Mouse (Mus musculus): Measurements from ENCODE around the gene Spag9. TPM values are rescaled to one million over a fixed set of nuclear protein-coding genes. Genes with fewer than 3 reads are reported as not detected.

Gene Spag9
- total RNA-seq, 2 experiments from 2014 or later = 109 to 118 TPM

Other genes with a start within 250 kb of the Spag9 start
- 10 to 100 TPM; 18.5 to 19.3 TPM for gene Utp18, start 110.3 kb upstream of the Spag9 start, total RNA-seq (2021)
- 10 to 100 TPM; 63.5 to 66.4 TPM for gene Mbtd1, start 110.2 kb upstream of the Spag9 start, total RNA-seq (2021)
- 100 to 1,000 TPM; 419 to 443 TPM for gene Nme2, start 39.8 kb upstream of the Spag9 start, total RNA-seq (2021)
- gene Gm20390, start 27.8 kb upstream of the Spag9 start, total RNA-seq (2021) = 10 to 100 TPM; 82.9 to 84.6 TPM
- gene Nme1, start 27.6 kb upstream of the Spag9 start, total RNA-seq (2021) = 10 to 100 TPM; 35.9 to 37.9 TPM
- 100 to 1,000 TPM; 117 to 126 TPM for gene Tob1, start 215.4 kb downstream of the Spag9 start, total RNA-seq (2021)
- gene Wfikkn2, start 249.9 kb downstream of the Spag9 start, total RNA-seq (2021) = 1 to 10 TPM; 1.3 to 1.5 TPM